Mouse (Mus musculus) heart, adult 2 months (tissue): Measurements from ENCODE around the gene Anapc7.

Experiments used
- CTCF ChIP-seq: fragments of 200-600 bp; IDR thresholded peaks from 2 replicates; pipeline ENCODE4 v1.8.1; 2022; ENCODE audit warnings: antibody characterized with exemption, mild to moderate bottlenecking, moderate library complexity
- EP300 ChIP-seq: fragments of 200-500 bp; IDR thresholded peaks from 2 replicates; pipeline ENCODE4 v1.6.1; 2011; ENCODE audit warnings: low read depth, low read length, control low read depth; ENCODE audit not compliant: insufficient read depth
- POLR2A ChIP-seq: fragments of 200-500 bp; IDR thresholded peaks from 2 replicates; pipeline ENCODE4 v1.6.1; 2011; ENCODE audit warnings: mild to moderate bottlenecking, low read depth, low read length, control low read depth; ENCODE audit not compliant: insufficient read depth

DNA sequence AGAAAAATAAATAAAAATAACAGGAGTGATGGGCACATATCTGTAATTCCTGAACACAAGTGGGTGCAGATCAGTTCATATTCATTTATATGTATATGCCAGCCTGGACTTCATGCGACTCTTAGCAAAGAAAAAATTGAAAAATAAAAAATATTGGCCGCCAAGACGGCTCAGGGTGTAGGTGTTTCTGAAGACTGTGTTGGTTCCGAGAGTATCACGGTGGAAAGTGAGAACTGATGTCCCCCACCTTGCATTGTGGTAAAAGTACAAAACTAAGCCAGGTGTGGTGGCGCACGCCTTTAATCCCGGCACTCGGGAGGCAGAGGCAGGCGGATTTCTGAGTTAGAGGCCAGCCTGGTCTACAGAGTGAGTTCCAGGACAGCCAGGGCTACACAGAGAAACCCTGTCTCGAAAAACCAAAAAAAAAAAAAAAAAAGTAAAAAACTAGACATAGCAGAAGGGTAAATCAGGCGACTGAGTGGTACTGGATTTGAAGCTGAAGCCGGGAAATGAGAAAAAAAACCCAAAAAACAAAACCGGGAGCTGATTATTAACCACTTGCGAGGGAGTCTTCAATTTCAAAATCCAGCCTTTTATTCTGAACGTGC, 30.2 kb upstream of the Anapc7 start:
- TF ChIP-seq POLR2A (no peak), CTCF (no peak), EP300 (no peak)
